Mouse (Mus musculus) small intestine, adult 2 months (tissue): ENCODE results near the gene Ceacam9.

Experiments used
- CTCF ChIP-seq: fragments of 200-500 bp; IDR thresholded peaks from 2 replicates; pipeline ENCODE4 v1.5.1; 2012; ENCODE audit warnings: low read depth, mild to moderate bottlenecking, control low read depth, inconsistent platforms, low read length, moderate library complexity, mixed read lengths; ENCODE audit not compliant: insufficient replicate concordance, insufficient read length; ENCODE audit errors: extremely low read depth
- POLR2A ChIP-seq: fragments of 200-500 bp; IDR thresholded peaks from 2 replicates; pipeline ENCODE4 v1.6.1; 2012; ENCODE audit warnings: low read depth, mild to moderate bottlenecking, control low read depth, inconsistent platforms, low read length, moderate library complexity

DNA sequence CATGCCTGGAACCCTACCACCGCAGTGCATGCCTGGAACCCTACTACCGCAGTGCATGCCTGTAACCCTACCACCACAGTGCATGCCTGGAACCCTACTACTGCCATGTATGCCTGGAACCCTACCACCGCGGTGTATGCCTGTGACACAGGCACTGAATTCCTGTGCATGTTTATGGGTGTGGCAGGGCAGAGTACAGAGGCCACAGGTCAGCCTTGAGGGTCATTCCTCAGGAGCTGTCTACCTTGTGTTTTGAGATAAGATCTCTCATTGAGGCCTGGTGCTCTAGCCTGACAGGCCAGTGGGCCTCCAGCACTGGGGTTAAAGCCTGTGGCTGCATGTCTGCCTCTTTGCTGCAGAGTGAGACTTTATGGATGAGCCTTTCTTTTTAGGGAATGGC is 23.6 kb downstream of the Ceacam9 start:
- TF ChIP-seq CTCF (no peak), POLR2A (no peak)
